Mouse (Mus musculus) adrenal gland, postnatal 36 days (tissue): ENCODE results near the gene Rom1. TPM values are rescaled to one million over a fixed set of nuclear protein-coding genes. Genes with fewer than 3 reads are reported as not detected.
A peak's percentile ranks its signal among the peaks of the same experiment; 100 is the strongest.
"Not testable (repeated sequence)": the region's sequence is repeated elsewhere in the genome, so short reads cannot be mapped to it uniquely, and the experiment has no call there.

Source experiments
- DNase-seq, 2 experiments: peaks; one replicate each; pipeline ENCODE4 v3.0.0; 2021; ENCODE audit warnings: mixed read lengths in 1 of 2
- microRNA-seq: library from miRNA; unstranded; fragments of <30 nt; microRNA quantifications from one replicate; pipeline ENCODE4 v1.2.0, GENCODE M21; 2021
- total RNA-seq, 2 experiments: library from RNA; stranded (reverse); gene quantifications; 2 replicates each; pipeline ENCODE4 v1.2.3; 2021

Rom1 gene
- total RNA-seq, 2 experiments from 2014 or later, result 38.7 to 61.5 TPM

DNA sequence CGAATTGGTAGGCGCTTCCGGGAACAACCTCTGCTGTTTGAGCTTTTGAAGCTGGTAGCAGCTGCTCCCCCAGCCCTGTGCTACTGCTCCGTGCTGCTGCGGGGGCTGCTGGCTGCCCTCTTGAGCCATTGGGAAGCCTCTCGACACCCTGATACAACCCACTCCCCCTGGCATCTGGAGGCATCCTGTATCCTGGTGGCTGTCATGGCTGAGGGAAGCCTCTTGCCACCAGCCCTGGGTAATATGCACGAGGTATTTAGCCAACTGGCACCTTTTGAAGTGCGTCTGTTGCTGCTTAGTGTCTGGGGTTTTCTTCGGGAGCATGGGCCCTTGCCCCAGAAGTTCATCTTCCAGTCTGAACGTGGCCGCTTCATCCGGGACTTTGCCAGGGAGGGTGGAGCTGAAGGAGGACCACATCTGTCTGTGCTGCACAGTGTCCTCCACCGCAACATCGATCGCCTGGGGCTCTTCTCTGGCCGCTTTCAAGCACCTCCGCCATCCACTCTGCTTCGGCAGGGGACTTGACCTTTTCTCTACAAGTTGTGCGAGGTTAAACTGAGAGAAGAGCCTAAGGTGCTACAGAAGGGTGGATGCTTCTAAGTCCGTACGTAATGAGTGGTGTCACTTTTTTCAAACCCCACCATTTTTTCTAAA lies 31.8 kb downstream of the Rom1 start:
- peak; percentile 70 to 77 for DNase-seq

DNA sequence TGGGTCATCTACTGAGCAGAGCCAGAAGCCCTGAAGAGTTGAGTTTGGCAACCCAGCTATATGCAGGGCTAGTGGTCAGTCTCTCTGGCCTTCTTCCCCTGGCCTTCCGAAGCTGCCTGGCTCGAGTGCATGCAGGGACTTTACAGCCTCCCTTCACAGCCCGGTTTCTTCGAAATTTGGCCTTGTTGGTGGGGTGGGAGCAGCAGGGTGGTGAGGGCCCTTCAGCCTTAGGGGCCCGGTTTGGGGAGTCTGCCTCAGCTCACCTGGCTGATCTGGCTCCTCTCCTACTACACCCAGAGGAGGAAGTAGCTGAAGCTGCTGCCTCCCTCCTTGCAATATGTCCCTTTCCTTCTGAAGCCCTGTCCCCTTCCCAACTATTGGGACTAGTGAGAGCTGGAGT lies 32.9 kb downstream of the Rom1 start:
- DNase-seq, result not testable (repeated sequence)

DNA sequence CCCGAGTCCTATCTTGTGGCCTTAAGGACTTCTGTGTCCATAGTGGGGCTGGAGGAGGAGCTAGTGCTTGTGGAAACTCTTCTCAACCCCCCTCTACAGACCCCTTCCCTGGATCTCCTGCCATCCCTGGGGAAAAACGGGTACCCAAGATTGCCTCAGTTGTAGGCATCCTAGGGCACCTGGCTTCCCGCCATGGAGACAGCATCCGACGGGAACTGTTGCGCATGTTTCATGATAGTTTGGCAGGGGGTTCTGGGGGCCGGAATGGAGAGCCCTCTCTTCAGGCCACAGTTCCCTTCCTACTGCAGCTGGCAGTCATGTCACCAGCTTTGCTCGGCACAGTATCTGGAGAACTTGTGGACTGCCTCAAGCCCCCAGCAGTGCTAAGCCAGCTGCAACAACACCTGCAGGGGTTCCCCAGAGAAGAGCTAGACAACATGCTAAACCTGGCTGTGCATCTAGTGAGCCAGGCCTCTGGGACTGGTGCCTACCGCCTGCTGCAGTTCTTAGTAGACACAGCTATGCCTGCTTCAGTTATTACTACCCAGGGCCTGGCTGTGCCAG lies 33.7 kb downstream of the Rom1 start:
- no peak for DNase-seq

DNA sequence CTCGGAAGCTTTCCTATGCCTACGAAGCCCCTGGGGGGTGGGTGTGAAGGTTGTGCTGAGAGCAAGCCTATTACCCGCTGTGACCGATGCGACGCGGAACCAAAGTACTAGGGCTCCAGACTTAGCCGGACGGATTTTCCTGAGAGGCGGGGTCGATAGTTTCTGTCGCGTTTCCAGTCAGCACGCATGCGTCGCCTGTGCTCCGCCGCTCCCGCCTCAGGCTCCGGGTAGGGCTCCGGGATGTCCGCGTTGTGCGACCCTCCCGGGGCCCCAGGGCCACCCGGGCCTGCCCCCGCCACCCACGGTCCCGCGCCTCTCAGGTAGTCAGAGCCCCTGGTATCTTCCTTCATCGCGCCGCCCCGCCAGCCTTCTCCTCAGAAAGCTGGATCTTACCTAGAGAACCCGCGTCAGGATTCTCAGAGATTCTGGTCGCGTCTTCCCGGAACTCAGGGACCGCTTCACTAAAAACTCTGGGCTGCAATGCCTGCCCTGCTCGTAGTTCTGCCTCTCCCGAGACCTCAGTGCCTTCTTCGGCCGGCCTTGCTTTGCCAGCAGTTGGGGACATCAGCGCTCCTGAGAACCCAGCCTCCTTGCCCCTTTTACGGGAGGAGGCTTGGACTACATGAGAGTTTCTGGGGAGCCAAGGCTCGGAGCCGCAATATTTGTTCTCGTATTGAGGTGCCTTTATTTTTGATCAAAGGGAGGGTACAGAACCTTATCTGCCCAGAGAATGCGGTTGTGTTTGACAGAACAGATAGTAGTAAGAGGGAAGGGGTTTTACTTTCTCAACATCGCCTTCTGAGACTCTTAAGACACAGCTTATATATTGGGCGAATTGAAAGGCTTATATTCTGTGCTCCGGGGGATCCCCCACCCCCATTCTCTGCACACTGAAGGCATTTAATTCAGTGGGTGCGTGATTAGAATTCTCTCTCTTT lies 36.1 kb downstream of the Rom1 start, which contains the start of gene Ints5:
Gene Ints5 (plus strand): TSS at position 177 of the 938 bp plus-strand sequence.
- peak; percentile 88 for DNase-seq

DNA sequence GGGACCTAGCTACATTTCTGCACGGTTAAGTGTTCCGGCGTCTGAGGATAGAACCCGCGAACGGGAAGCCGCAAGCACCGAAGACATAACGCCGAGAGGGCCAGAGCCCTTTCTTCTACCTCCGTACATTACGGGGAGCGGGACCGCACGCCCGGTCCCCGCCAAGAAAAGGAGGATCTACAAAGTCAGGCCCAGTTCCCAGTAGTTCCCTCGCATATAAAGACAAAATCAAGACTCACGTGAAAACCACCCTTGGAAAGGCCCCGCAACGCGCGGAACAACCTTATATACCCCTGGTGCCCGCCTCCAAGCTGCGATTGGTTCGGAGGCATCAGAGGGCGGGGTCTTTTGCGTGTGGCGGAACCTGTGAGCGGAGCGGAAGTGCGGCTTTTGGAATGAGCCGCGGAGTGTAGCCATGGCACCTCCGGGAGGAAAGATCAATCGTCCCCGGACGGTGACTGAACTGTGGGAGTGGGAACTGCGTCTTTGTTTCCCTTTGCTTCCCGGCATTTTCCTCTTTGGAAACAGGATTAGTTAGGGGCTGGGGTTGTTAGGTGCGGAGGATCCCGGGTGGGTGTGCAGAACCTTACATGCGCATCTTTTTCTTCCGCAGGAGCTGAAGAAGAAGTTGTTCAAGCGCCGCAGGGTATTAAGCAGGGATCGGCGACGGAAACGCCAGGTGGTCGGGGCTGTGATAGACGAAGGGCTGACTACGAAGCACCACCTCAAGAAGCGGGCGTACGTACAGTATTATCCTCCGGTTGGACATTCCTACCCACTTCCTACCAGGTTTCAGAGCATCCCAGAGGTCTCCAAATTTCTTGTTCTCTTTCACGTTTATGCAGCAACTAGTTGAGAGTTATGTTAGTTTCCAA lies 40.4 kb downstream of the Rom1 start, which contains the start of the genes 1810009A15Rik and Gm49416:
Gene 1810009A15Rik (plus strand): TSS at position 343 of the 875 bp plus-strand sequence.
Gene Gm49416 (plus strand): TSS at position 416 of the 875 bp plus-strand sequence.
- peak; percentile 94 to 96 for DNase-seq

DNA sequence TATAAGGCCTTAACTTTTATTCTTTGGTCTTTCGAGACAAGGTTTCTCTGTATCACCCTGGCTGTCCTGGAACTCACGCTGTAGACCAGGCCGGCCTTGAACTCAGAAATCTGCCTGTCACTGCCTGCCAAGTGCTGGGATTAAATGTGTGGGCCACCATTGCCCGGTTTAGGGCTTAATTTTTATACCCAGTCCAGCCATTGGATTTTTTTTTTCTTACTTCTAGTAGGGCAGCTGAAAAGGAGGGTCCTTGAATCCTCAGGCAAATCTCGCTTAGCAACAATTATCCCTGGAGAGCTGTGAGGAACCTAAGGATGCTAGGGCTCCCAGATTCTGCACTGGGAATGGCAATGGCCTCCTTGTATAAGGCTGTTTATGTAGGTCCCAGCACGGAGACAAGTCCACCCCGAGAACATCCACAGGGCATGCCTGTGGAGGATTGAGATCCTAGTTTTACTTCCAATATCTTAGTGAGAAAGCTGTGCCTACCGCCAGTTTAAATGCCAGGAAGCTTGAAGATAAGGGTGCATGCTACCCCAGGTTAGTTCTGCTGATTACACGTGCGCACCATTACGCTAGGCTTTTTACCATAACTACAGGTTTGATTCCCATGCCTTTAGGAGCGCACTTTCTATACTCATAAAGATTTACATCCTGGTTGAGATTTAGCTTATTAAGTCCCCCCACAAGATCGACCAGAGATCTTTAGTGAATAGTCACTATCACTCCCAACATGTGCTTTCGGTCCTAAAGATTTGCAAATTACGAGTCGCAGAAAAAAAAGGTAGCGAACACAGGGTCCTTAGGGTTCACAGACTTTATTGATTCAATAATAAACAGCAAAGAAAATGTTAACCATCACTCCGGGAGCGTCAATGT lies 41.3 kb downstream of the Rom1 start:
- DNase-seq, result no peak

DNA sequence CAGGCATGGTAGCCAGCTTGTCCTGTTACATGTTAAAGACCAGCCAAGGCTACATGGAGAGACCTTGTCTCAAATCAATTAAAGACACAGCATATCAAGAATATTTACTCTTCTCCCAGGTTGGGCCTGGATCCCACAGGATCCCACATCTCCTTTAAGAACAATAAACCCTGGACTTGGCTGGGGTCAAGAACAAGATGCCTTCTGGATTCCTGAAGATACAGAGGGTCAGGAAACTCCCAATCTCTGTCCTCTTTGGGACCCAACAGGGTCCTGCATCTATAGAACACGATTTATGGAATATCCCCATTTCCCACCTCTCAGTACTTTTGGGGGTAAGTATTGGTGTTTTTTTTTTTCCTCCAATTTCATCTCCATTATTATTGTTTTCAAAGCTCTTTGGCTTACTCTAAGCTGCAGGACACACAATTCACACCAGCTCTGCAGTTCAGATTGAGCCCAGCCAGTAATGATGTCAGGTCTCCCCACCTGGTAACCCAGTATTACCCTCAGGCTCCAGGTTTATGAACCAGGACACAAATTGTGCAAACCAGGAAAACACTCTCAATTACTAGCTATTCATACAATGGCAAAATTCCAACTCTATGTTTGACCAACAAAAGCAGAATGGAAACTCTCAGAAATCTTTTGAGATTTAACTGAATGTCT lies 42.1 kb downstream of the Rom1 start:
- no peak for DNase-seq

DNA sequence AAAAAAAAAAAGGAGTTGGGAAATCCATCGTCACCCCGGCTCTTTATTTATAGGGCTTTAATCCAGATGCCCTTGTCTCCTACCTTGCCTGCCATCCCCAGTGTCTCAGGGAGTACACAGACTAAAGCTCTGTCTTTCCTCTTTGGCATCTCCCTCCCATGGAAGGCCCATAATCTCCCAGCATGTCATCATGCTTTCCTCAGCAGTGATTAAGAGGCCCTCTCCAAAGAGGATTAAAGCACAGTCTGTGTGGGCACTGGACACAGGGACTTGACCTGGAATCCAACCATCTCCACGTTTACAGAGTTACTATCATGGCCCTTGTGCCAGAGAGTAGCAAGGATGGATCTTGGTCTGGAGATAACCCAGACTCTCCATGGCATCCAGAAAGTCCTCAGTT lies 45.5 kb downstream of the Rom1 start, which contains the start of the genes Lbhd1 and Gm49403:
Gene Lbhd1 (plus strand): TSS at position 117 of the 400 bp plus-strand sequence.
Gene Gm49403 (plus strand): TSS at position 315 of the 400 bp plus-strand sequence.
- DNase-seq, result no peak

DNA sequence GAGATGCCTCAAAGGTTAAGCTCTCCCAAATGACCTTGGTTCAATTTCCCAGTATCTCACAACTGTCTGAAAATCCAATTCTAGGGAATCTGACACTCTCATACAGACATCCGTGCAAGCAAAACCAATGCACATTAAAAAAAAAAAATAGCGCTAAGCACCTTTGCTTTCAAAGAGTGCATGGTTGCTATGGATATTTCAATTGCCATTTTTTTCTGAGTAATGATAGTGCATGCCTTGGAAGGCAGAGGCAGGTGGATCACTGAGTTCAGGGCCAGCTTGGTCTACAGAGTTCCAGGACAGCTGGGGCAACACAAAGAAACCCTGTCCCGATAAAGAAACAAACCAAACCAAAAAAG lies 48.1 kb downstream of the Rom1 start:
- no peak for DNase-seq

DNA sequence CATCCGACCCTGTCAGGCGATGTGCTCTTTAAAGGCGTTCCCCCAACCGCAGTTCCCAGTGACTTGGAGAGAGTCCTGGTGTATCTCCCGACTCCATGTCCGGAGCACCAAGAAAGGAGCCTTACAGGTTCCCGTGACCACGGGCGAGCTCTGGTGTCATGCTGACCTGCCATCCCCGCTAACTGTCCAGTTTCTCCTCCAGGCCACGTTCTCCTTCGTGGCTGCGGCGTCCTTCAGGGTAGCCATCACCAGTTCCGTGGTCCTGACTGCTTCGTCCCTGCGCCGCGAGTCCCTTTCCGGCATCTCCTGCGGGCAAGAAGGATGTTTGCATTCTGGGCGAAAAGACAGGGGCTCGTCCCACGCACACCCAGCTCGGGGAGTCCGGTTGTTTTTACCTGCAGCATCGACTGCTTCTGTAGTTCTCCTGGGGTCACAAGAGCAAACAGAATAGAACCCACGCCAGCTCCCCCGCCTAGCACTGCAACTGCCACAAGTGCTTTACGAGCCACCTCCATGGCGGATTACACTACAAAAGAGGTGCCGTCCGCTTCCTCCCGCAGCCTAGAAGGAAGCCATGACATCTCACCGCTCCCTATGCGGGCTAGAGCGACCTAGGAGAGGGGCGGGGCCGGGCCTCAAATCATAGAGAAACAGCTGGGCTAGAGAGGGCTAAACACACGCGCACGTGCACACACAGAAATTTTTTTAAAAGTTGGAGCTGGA lies 48.7 kb downstream of the Rom1 start, which contains the start of gene Uqcc3:
Gene Uqcc3 (minus strand): TSS at position 613 of the 723 bp plus-strand sequence.
- DNase-seq, result peak; percentile 92 to 93

Small RNA genes lying within 50 kb of the gene (microRNA-seq; reads per million reads assigned to microRNA genes)
- gene Mir5136, result not detected

Other genes starting within 250 kb of the Rom1 start
- 100 to 1,000 TPM; 354 to 445 TPM for gene Slc3a2, start 206.0 kb downstream of the Rom1 start, total RNA-seq
- gene Wdr74, start 193.5 kb downstream of the Rom1 start, total RNA-seq, result 10 to 100 TPM; 52.3 to 71.2 TPM
- gene 1700092M07Rik, start 188.6 kb downstream of the Rom1 start, total RNA-seq, result 1 to 10 TPM in 1 of 2 experiments, under 1 TPM in 1; 0.82 to 1.0 TPM
- gene Stx5a, start 187.9 kb downstream of the Rom1 start, total RNA-seq, result 10 to 100 TPM; 83.6 to 92.9 TPM
- gene Nxf1, start 172.3 kb downstream of the Rom1 start, total RNA-seq, result 100 to 1,000 TPM in 1 of 2 experiments, 10 to 100 TPM in 1; 94.7 to 144 TPM
- 100 to 1,000 TPM; 113 to 127 TPM for gene Tmem223, start 158.4 kb downstream of the Rom1 start, total RNA-seq
- 10 to 100 TPM; 44.8 to 69.2 TPM for gene Tmem179b, start 154.9 kb downstream of the Rom1 start, total RNA-seq
- gene Taf6l, start 142.9 kb downstream of the Rom1 start, total RNA-seq, result 10 to 100 TPM; 11.2 to 16.7 TPM
- 10 to 100 TPM; 90.5 to 98.5 TPM for gene Polr2g, start 130.8 kb downstream of the Rom1 start, total RNA-seq
- 1 to 10 TPM; 2.0 to 2.9 TPM for gene Zbtb3, start 126.8 kb downstream of the Rom1 start, total RNA-seq
- 10 to 100 TPM; 31.7 to 32.2 TPM for gene Ttc9c, start 110.0 kb downstream of the Rom1 start, total RNA-seq
- gene Hnrnpul2, start 109.3 kb downstream of the Rom1 start, total RNA-seq, result 10 to 100 TPM; 61.8 to 67.6 TPM
- 1 to 10 TPM in 1 of 2 experiments, not detected in 1; 1.7 TPM for gene AC129217.1, start 99.6 kb downstream of the Rom1 start, total RNA-seq
- gene Bscl2, start 91.9 kb downstream of the Rom1 start, total RNA-seq, result 100 to 1,000 TPM; 132 to 176 TPM
- gene Gng3, start 90.2 kb downstream of the Rom1 start, total RNA-seq, result 1 to 10 TPM; 5.2 to 5.4 TPM
- gene Lrrn4cl, start 78.6 kb downstream of the Rom1 start, total RNA-seq, result 1 to 10 TPM; 4.2 to 4.5 TPM
- gene Ubxn1, start 57.9 kb downstream of the Rom1 start, total RNA-seq, result 100 to 1,000 TPM; 177 to 218 TPM
- gene Uqcc3, start 48.4 kb downstream of the Rom1 start, total RNA-seq, result 10 to 100 TPM; 49.9 to 79.8 TPM
- 10 to 100 TPM in 1 of 2 experiments, 1 to 10 TPM in 1; 5.3 to 17.6 TPM for gene Lbhd1, start 45.6 kb downstream of the Rom1 start, total RNA-seq
- not detected for gene Gm49403, start 45.4 kb downstream of the Rom1 start, total RNA-seq
- gene 1810009A15Rik, start 40.5 kb downstream of the Rom1 start, total RNA-seq, result 10 to 100 TPM; 49.6 to 50.3 TPM
- gene Gm49416, start 40.4 kb downstream of the Rom1 start, total RNA-seq, result 1 to 10 TPM; 1.0 to 4.2 TPM
- 10 to 100 TPM; 23.7 to 25.8 TPM for gene Ints5, start 36.4 kb downstream of the Rom1 start, total RNA-seq
- 100 to 1,000 TPM; 190 to 201 TPM for gene Ganab, start 31.3 kb downstream of the Rom1 start, total RNA-seq
- gene B3gat3, start 9.0 kb downstream of the Rom1 start, total RNA-seq, result 10 to 100 TPM; 56.3 to 66.1 TPM
- 10 to 100 TPM; 46.9 to 59.1 TPM for gene Eml3, start 196 bp upstream of the Rom1 start, total RNA-seq
- gene Mta2, start 12.5 kb upstream of the Rom1 start, total RNA-seq, result 10 to 100 TPM; 88.0 to 88.6 TPM
- gene Tut1, start 24.5 kb upstream of the Rom1 start, total RNA-seq, result 10 to 100 TPM; 20.7 to 24.4 TPM
- 100 to 1,000 TPM; 331 to 363 TPM for gene Eef1g, start 37.7 kb upstream of the Rom1 start, total RNA-seq
- 100 to 1,000 TPM; 114 to 197 TPM for gene Ahnak, start 59.9 kb upstream of the Rom1 start, total RNA-seq
- gene Scgb1a1, start 158.6 kb upstream of the Rom1 start, total RNA-seq, result not detected
- gene Asrgl1, start 206.3 kb upstream of the Rom1 start, total RNA-seq, result 10 to 100 TPM; 10.7 to 11.7 TPM